Mouse (Mus musculus) megakaryocyte, adult 5-6 weeks (primary cell): ENCODE results near the gene Tmem273. TPM values are rescaled to one million over a fixed set of nuclear protein-coding genes. Genes with fewer than 3 reads are reported as not detected.

Experiments
- ATAC-seq: 2 replicates; pipeline ENCODE4 v1.8.0; 2016; ENCODE audit warnings: mild to moderate bottlenecking, inconsistent platforms; ENCODE audit not compliant: poor library complexity, severe bottlenecking
- total RNA-seq, 2 experiments: library from RNA; stranded (forward) in 1 of 2; stranded (reverse) in 1 of 2; fragments of 153-499, 151-499 nt in 1 of 2; fragments of 221-1000, 200-1000 nt in 1 of 2; gene quantifications; 2 replicates each; pipeline versions ENCODE4 v1.2.3 to v1.2.4; 2015 to 2017

Gene Tmem273
- total RNA-seq, 2 experiments from 2014 or later, result 10.1 to 12.3 TPM

DNA sequence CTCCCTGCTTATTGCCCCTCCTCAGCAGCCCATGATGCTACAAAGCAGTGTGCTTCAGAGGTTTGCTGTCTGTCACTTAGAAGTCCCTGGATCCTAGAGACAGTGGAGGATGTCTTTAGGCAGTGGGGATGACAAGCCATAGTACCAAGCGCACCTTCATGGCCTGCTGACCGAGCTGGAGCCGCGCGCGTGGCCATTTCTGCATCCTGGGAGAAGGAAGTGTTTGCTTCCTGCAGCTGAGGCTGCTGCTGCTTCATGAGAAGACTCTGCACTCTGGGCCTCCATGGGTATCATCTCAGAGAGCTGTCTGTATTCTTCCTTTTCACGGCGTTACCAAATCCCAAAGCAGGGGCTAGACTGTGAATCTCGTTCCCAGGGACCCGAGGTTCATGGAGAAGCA, 72.6 kb downstream of the Tmem273 start:
- no peak for ATAC-seq

DNA sequence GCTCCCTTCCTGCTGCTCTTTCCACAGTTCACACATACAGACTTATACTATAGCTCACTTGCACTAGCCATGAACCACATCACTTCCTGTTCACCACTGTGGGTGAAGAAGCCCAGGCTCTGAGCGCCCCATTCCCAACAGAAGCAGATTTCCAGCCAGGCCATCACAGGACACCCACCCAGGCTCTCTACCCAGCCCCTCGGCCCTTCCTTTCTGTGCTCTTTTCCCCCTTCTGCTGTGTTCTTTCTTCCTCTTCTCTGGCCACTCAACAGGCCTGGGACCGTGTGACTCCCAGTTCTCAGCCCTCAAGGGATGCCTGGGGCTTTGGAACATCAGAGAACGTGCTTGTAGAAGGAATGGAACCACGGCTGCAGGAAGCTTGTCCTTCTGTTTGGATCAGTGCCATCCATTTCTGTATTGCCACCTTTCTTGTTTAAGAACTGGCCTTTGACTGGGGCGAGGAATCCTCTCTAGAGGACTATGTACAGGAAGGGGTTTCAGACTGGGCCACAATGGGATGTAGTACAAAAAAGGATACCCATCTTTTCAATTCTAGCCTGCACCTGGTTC, 73.3 kb downstream of the Tmem273 start:
- ATAC-seq, result no peak

DNA sequence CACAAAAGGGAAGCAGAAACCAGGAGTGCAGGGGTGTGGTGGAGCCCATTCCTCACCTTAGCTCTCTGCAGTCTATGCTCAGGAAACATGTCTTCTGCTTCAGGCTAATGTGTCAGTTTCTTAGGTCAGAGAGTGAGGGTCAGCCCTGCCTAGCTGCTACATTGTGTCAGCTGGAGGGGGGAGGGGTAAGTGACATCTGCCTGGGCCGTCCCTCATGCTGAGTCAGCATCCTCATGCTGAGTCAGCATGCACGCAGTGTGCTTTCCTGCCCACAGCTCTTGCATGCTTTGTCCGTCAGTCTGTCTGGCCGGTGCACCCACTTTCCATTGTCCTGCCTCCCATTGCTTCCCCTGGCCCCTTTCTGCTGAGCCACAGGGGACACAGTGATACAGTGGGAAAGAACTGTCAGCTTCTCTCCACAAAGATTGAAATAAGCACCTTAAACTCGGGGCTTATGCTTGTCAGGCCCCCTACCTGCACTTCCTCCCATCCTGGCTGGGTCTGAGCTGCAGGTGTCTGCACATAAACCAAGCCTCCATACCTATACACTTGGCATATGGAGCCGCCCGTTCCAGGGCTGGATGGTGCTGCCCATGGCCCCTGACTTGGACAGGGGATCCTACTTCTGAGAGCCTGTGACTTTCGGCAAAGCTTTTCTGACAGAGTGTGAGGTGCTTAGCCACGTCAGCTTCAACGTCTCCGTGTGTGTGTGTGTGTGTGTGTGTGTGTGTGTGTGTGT, 74.2 kb downstream of the Tmem273 start:
- no peak for ATAC-seq

DNA sequence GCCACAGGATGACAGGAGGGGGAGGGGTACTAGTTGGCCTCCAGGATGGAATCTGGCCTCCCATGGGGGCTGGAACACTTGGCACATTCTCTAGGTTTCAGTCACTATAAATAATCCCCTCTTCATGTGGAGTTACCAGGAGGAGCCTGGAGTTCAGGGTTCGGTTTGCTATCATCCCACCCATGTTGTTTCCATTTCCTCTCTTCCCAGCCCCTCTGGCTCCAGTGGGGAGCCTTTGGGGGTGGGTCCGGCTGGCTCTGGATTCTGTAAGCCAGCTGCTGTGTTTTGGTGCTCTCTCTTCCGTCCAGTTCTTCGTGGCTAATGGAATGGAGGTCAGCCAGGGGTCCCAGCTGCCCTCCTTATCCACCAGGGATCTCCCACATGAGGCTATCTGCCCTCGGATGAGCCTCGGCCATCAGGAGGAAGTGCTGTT, 75.4 kb downstream of the Tmem273 start:
- ATAC-seq, result no peak

DNA sequence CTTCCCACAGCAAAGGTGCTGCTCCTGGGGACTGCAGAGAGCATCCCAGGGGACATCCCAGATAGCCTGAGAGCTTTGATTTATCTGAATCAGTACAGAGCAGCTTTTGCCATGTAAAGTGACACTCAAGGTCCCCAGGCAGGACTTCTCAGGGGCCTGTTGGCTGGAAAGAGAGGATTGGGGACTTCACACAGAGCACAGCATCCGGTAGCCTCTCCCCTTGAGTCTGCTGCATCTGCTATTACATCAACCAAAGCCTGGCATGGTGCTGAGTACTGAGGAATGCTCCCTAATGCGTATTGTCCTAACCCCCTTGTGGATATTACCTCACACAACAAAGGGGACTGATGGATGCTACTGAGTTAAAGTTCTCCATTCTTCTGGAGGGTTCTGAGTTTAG, 75.9 kb downstream of the Tmem273 start:
- no peak for ATAC-seq

DNA sequence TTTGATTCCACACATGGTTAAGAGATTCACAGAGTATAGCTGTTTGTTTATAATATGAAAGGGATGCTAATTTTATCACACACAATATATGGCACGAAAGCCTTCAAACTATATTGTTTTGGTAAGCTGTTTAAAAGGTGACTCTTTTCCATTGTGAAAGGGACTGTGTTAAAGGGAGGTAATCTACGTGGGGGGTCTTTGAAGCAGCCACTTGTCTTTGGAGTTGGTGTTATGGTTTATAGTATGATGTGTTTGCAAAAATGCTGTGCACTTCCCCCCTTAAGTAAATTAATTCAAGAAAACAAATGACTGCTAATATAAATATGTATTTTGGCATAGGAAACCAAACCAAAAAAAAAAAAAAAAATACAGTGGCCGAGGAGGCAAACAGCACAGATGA, 79.6 kb downstream of the Tmem273 start:
- ATAC-seq, result no peak

Other genes starting within 250 kb of the Tmem273 start
- gene Prrxl1, start 186.6 kb upstream of the Tmem273 start, total RNA-seq (2015), result not detected in 2 replicates
- not detected in 2 replicates for gene Prrxl1, start 186.6 kb upstream of the Tmem273 start, total RNA-seq (2017)
- gene 3425401B19Rik, start 100.7 kb upstream of the Tmem273 start, total RNA-seq (2015), result not detected in 2 replicates
- not detected in 2 replicates for gene 3425401B19Rik, start 100.7 kb upstream of the Tmem273 start, total RNA-seq (2017)
- gene Fam170b, start 48.0 kb downstream of the Tmem273 start, total RNA-seq (2015), result not detected in 2 replicates
- not detected in 2 replicates for gene Fam170b, start 48.0 kb downstream of the Tmem273 start, total RNA-seq (2017)
- not detected in 2 replicates for gene Vstm4, start 70.8 kb downstream of the Tmem273 start, total RNA-seq (2015)
- gene Vstm4, start 70.8 kb downstream of the Tmem273 start, total RNA-seq (2017), result not detected in 2 replicates
- gene Lrrc18, start 205.4 kb downstream of the Tmem273 start, total RNA-seq (2015), result not detected in 2 replicates
- not detected in 2 replicates for gene Lrrc18, start 205.4 kb downstream of the Tmem273 start, total RNA-seq (2017)